Mouse (Mus musculus) stomach, embryonic 16.5 days (tissue): Measurements from ENCODE around the gene Zfp341. TPM values are rescaled to one million over a fixed set of nuclear protein-coding genes. Genes with fewer than 3 reads are reported as not detected.

ENCODE experiments used
- ATAC-seq: fragments of 200-750 bp; cut with Nextera tagmentation; 2 replicates; pipeline ENCODE4 v1.8.0; 2017; ENCODE audit warnings: moderate number of reproducible peaks, moderate TSS enrichment; ENCODE audit not compliant: insufficient read depth, low FRiP score
- H3K27ac ChIP-seq: fragments of 300-500 bp; sonication (generic); 2 replicates; pipeline ENCODE4 v1.5.1; 2014; ENCODE audit warnings: low read length
- H3K27me3 ChIP-seq: fragments of 300-500 bp; sonication (generic); 2 replicates; pipeline ENCODE4 v1.6.1; 2014; ENCODE audit warnings: low read length, control low read depth, mixed read lengths; ENCODE audit not compliant: control insufficient read depth, insufficient read depth
- H3K36me3 ChIP-seq: fragments of 300-500 bp; sonication (generic); 2 replicates; pipeline ENCODE4 v1.6.1; 2014; ENCODE audit warnings: low read length; ENCODE audit not compliant: control insufficient read depth, insufficient read depth
- H3K4me1 ChIP-seq: fragments of 300-500 bp; sonication (generic); 2 replicates; pipeline ENCODE4 v1.6.1; 2014; ENCODE audit warnings: low read length, control low read depth, mixed read lengths; ENCODE audit not compliant: control insufficient read depth, insufficient read depth
- H3K4me2 ChIP-seq: fragments of 300-500 bp; sonication (generic); 2 replicates; pipeline ENCODE4 v1.6.1; 2014; ENCODE audit warnings: low read depth, low read length, mixed read lengths
- H3K4me3 ChIP-seq: fragments of 300-500 bp; sonication (generic); replicated peaks from 2 replicates; pipeline ENCODE4 v1.5.1; 2014; ENCODE audit warnings: mild to moderate bottlenecking, low read length
- H3K9ac ChIP-seq: fragments of 300-500 bp; sonication (generic); 2 replicates; pipeline ENCODE4 v1.6.1; 2014; ENCODE audit warnings: low read length
- H3K9me3 ChIP-seq: fragments of 300-500 bp; sonication (generic); replicated peaks from 2 replicates; pipeline ENCODE4 v1.6.1; 2016; ENCODE audit warnings: low read length, control low read depth; ENCODE audit not compliant: control insufficient read depth
- WGBS: fragments of 180-500 bp; shearing (Covaris S2); extraction: QIAGEN DNeasy Blood & Tissue Kit; methylation state at CpG from one replicate; pipeline ENCODE4 v1.1.7; 2014; 5-methylcytosine and 5-hydroxymethylcytosine counted together
- polyA plus RNA-seq: library from polyadenylated mRNA; unstranded; fragments of >200 nt; fragmentation: Nextera tagmentation; extraction: Ambion mirVana; gene quantifications from 2 replicates; pipeline ENCODE4 v1.2.1, GENCODE M21; 2015

Zfp341 gene
- polyA plus RNA-seq, result 0.34 and 0.59 TPM in 2 replicates

DNA sequence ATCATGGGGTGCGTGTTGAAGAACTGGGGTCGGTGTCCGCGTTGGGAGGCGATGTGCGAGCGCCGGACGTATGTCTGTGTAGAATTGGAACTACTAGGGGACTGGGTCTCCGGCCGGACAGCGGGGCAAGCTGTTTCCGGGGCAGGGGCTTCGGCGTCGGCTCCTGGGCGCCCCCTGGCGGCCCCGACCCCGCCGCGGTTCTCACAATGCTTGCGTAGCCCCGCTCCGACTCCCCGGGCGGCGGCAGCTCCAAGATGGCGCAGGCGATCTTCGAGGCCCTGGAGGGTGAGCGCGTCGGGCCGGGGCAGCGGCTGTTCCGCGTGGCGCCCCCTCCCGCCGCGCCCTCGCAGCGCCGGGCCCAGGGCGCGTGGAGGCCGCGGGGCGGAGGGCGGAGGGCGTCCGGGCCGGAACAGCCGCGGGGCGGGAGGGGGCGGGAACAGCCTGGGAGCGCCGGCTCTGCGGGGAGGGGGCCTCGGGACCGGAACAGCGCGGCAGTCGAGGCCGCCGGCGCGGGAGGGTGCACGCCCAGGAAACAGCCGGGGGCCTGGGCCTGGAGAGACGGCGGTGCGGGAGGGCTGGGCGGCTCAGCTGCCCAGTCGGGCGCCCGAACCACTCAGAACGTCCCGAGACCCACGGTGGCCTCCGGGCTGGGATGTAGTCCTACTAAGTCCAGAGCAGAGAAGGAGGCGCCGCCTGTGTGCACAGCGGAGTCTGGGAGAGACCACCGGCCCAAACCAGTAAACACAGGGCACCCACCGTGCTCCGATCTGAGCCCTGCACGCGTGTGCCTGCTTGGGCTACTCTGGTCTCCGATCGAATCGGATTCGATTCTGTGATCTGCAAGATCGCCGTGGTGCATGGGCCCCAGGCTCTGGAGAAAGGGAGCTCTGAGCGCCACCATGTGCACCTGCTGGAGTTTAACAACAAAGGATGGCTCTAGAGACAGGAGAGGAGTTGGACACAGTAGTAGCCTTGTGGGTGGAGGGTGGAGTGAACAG is at the start of gene Zfp341, which contains the start of gene 4930519P11Rik:
TSS of gene Zfp341 (plus strand) at position 180 of the 998 bp plus-strand sequence.
TSS of gene 4930519P11Rik (minus strand) at position 320 of the 998 bp plus-strand sequence.
- H3K4me1 ChIP-seq, result peaks cover 12% of the 10 kb centered on the region
- H3K4me3 ChIP-seq, result peak within 1 kb of the TSS; percentile 64
- H3K9me3 ChIP-seq, result no peaks in the 10 kb centered on the region
- H3K36me3 ChIP-seq, result no peaks in the 10 kb centered on the region
- ATAC-seq, result peak; percentile 94
- peak within 1 kb of the TSS; percentile 79 for H3K4me2 ChIP-seq
- peak within 1 kb of the TSS; percentile 99 for H3K27ac ChIP-seq
- H3K27me3 ChIP-seq, result no peaks in the 10 kb centered on the region
- WGBS, result under 1% methylated on average over 91 of the region's 98 CpGs
- peak within 1 kb of the TSS; percentile 91 for H3K9ac ChIP-seq

DNA sequence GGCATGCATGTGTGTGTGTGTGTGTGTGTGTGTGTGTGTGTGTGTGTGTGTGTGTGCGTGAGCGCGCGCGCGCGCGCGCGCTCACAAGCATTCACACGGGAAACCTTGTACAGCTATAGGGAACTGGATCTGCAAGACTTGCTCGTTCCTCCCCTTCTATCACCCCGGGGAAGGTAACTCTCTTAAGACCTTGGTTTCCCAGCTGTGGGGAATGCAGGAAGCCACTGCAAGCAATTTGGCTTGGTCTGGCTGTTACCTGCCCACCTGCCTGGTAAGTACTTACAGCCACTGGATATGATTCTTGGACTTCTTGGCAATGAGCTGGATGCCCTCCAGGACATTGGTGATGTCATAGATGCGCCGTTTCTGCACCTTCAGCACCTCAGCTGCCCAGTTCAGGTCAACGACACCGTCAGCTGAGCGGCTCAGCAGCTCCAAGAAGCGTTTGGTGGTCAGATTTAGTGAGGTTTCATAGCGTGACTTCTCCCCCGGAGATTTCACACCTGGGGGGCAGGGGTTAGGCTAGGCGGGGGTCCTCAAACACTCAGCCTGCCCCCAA is 49.4 kb upstream of the Zfp341 start:
- WGBS, result 85% methylated on average over 22 of the region's 22 CpGs
- Histone ChIP-seq H3K36me3 (peaks cover 18% of the 10 kb centered on the region), H3K4me2 (no peak overlapping the region), H3K27me3 (no peaks in the 10 kb centered on the region), H3K4me1 (peaks cover 30% of the 10 kb centered on the region), H3K9me3 (no peaks in the 10 kb centered on the region), H3K9ac (no peak overlapping the region), H3K4me3 (no peak overlapping the region), H3K27ac (no peak overlapping the region)
- ATAC-seq, result no peak

DNA sequence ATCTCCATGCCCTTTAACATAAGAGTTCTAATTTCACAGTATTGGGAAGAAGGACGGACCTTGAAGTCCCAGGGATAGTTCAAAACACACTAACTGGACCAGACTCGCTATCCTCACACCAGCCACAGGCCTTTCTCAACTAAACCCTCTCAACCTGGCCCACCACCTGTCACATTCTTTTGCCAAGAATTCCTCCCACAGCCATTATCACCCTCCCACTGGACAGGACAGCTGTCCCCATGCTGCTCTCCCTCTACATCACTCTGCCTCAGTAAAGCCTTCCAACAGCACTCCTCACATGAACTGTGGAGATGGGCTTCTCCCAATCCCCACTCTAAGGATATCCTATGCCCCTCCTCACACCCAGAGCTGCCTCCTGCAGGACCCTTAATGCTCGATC is 47.5 kb upstream of the Zfp341 start:
- Histone ChIP-seq H3K4me2 (no peak overlapping the region), H3K36me3 (peaks cover 18% of the 10 kb centered on the region), H3K9me3 (no peaks in the 10 kb centered on the region), H3K27me3 (no peaks in the 10 kb centered on the region), H3K4me3 (no peak overlapping the region), H3K9ac (peak overlapping the region; percentile 1; the same call in 1 of the 2 replicates), H3K4me1 (peaks cover 29% of the 10 kb centered on the region), H3K27ac (no peak overlapping the region)
- 80% methylated on average over 3 of the region's 3 CpGs for WGBS
- ATAC-seq, result no peak

DNA sequence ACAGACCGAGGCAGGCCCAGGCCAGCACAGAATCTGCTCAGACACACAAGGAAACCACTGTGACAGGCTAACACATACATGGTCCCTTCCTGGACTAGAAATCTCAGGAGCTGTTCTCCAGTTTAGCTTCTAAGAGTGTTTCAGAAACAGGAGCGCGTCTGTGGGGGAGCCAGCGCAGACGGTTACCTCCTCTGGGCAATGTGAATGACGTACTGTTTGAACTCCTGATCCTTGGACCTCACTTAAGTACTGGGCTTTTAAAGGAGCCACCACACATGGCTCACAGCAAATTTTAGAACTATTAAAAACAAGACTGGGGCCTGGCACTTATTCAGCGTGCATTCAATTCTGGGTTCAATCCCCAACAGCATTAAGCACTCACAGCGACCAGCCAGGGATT is 46.5 kb upstream of the Zfp341 start:
- H3K9ac ChIP-seq, result peak overlapping the region; percentile 17
- H3K9me3 ChIP-seq, result no peaks in the 10 kb centered on the region
- H3K36me3 ChIP-seq, result peaks cover 14% of the 10 kb centered on the region
- no peak overlapping the region for H3K4me3 ChIP-seq
- ATAC-seq, result no peak
- 0 out of 2 replicates have a peak overlapping the region, but pooled peaks have one; percentile 27 for H3K4me2 ChIP-seq
- peaks cover 37% of the 10 kb centered on the region for H3K4me1 ChIP-seq
- H3K27ac ChIP-seq, result peak overlapping the region; percentile 34; the same call in 1 of the 2 replicates
- 36% methylated on average over 8 of the region's 8 CpGs for WGBS
- H3K27me3 ChIP-seq, result no peaks in the 10 kb centered on the region

DNA sequence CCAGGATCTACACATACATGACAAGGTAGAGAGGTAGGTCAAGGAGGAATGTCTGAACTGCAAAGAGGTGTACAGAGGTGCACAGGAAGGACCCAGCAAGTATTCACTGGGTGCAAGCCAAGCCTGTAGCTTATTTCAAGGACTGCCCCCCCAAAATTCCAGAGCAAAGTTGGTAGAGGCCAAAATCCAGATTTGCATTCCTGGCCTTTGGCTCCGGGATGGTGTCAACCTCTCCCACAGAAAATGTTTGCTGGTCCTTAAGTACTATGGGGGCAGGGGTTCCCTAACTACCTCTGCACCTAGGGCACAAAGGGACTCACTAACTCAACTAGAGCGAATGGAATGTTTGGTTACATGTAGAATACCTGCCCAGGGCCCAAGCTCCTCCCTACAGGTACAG is 45.3 kb upstream of the Zfp341 start:
- WGBS, result 41% methylated on average over 2 of the region's 2 CpGs

DNA sequence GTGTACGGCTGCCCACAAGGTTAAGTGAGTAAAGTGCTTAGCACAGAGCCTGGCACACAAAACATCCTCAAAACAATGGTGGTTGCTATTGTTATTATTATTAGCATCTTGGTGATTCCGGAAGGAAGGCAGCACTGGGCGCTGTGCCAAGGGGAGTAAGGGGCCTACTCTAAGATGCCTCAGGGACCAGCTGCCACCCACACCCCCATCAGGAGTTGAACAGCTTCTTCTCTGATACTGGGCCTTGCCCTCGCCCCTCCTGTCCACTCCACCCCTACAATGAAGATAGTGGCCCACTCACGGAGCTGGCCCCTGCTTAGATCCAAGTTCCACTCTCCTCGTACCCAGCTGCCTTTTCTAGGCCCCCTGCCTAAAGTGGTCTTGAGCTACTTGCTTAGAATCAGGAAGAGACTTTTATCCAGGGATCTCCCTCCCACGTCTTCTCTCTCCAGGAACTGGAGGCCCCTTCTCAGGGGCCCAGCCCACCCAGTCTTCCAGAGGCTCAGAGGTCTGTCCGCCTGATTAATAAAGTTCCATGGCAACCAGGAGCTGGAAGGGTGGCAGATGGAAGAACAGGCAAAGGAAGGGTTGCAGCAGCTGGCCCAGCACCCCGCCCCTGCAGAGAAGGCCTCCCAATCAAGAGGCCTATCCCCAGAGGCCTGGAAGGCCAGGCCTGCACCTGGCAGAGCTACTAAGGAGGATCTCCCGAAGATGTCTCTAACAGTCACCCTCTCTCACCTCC is 44.6 kb upstream of the Zfp341 start:
- H3K4me1 ChIP-seq, result peaks cover 42% of the 10 kb centered on the region
- H3K4me3 ChIP-seq, result peak overlapping the region; percentile 75
- H3K27ac ChIP-seq, result peak overlapping the region; percentile 88
- peak overlapping the region; percentile 76 for H3K4me2 ChIP-seq
- peaks cover 2% of the 10 kb centered on the region; the same call in 1 of the 2 replicates for H3K36me3 ChIP-seq
- H3K27me3 ChIP-seq, result no peaks in the 10 kb centered on the region
- no peaks in the 10 kb centered on the region for H3K9me3 ChIP-seq
- 17% methylated on average over 10 of the region's 10 CpGs for WGBS
- ATAC-seq, result no peak
- peak overlapping the region; percentile 75 for H3K9ac ChIP-seq

More for the DNA sequence above, 45.3 kb upstream of the Zfp341 start:
- peak overlapping the region; percentile 76 for H3K4me2 ChIP-seq
- peaks cover 7% of the 10 kb centered on the region for H3K36me3 ChIP-seq
- no peaks in the 10 kb centered on the region for H3K9me3 ChIP-seq
- H3K9ac ChIP-seq, result peak overlapping the region; percentile 75; the same call in 1 of the 2 replicates
- peak overlapping the region; percentile 75 for H3K4me3 ChIP-seq
- no peaks in the 10 kb centered on the region for H3K27me3 ChIP-seq
- ATAC-seq, result no peak
- H3K4me1 ChIP-seq, result peaks cover 42% of the 10 kb centered on the region
- peak overlapping the region; percentile 88; the same call in 1 of the 2 replicates for H3K27ac ChIP-seq

DNA sequence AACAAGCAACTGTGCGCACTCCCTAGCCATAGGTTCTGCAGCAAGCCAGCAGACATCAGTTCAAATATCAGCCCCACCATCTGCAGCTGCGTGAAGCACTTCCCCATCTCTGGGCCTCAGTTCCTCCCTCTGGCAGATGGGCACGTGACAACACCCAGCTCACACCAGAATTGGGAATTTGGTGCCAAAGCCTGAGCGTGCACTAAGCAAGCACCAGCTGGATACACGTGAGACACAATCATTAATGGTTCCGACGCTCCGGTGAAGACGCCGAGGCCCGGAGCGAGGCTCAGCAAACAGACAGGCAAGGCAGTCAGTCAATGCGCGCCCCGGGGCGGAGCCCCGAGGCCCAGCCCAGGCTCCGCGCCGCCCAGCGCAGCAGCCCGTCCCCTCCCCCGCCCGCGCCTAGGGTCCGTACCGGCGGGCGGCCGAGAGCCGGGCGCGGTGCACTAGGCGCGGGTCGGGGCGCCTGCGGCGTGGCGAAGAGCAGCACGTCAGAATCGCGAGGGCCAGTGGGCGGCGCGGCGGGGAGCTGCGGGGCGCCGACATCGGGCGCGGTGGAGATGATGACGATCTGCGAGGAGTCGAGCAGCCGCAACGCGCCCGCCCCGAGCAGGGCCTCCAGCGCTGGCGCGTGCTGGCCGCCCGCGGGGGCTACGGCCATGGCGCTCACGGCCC is 43.9 kb upstream of the Zfp341 start:
- peak; percentile 83 for ATAC-seq
- Histone ChIP-seq H3K9ac (peak overlapping the region; percentile 75), H3K36me3 (0 out of 2 replicates have a peak, but pooled peaks cover under 1% of the 10 kb centered on the region), H3K27ac (peak overlapping the region; percentile 88), H3K27me3 (no peaks in the 10 kb centered on the region), H3K9me3 (no peaks in the 10 kb centered on the region), H3K4me1 (peaks cover 42% of the 10 kb centered on the region), H3K4me2 (peak overlapping the region; percentile 76), H3K4me3 (peak overlapping the region; percentile 75)
- WGBS, result under 1% methylated on average over 66 of the region's 70 CpGs

DNA sequence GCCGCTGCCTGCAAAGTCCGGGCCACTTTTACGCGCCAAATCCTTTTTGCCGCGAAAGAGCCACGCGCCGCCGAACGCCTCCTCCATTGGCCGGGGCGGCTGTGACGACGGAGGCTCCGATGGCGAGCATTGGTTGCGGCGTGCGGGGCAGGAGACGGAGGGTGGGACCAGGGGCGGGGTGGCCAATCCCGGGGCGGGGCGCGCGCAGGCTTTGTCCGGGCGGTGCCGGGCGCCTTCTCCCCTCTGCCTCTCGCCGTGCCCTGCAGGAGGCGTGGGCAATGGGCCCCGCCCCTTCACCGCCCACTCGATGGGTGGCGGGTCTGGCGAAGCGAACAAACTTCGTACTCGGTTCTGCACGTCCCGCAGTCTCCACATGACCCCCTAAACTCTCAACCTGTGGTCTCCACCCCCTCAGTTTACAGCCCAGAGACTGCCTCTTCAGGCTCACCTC is 43.2 kb upstream of the Zfp341 start, which contains the start of gene E2f1:
TSS of gene E2f1 (minus strand) at position 57 of the 451 bp plus-strand sequence.
- peak; percentile 97 for ATAC-seq
- H3K9ac ChIP-seq, result peak within 1 kb of the TSS; percentile 75
- H3K27me3 ChIP-seq, result no peaks in the 10 kb centered on the region
- no peaks in the 10 kb centered on the region for H3K36me3 ChIP-seq
- peak within 1 kb of the TSS; percentile 75 for H3K4me3 ChIP-seq
- peak within 1 kb of the TSS; percentile 76 for H3K4me2 ChIP-seq
- H3K27ac ChIP-seq, result peak within 1 kb of the TSS; percentile 88
- H3K9me3 ChIP-seq, result no peaks in the 10 kb centered on the region
- WGBS, result under 1% methylated on average over 44 of the region's 44 CpGs
- H3K4me1 ChIP-seq, result peaks cover 42% of the 10 kb centered on the region
